Mouse (Mus musculus) MEL-GATA-1-ER (cell line): ENCODE data around the gene Oas1a.
A peak's percentile ranks its signal among the peaks of the same experiment; 100 is the strongest.
"Not testable (repeated sequence)": the region's sequence is repeated elsewhere in the genome, so short reads cannot be mapped to it uniquely, and the experiment has no call there.

Experiments
- DNase-seq: peaks from one replicate; pipeline ENCODE4 v3.0.0-alpha.2; 2012; ENCODE audit warnings: low read depth; ENCODE audit errors: extremely low read depth

Oas1a gene

GRCm38 (mm10) chr5:120893866-120894265, 13.5 kb downstream of the Oas1a start:
- DNase-seq, result not testable (repeated sequence)

- no peak for DNase-seq
These were observed 15.1 kb downstream of the Oas1a start for GRCm38 (mm10) chr5:120892243-120892660.

- not testable (repeated sequence) for DNase-seq
These were observed 15.6 kb downstream of the Oas1a start for GRCm38 (mm10) chr5:120891566-120892242.

GRCm38 (mm10) chr5:120890991-120891390, 16.3 kb downstream of the Oas1a start:
- no peak for DNase-seq

GRCm38 (mm10) chr5:120890026-120890425, 17.3 kb downstream of the Oas1a start:
- DNase-seq, result no peak

- not testable (repeated sequence) for DNase-seq
These were observed 19.0 kb downstream of the Oas1a start for GRCm38 (mm10) chr5:120888294-120888815.

GRCm38 (mm10) chr5:120887831-120888230, 19.5 kb downstream of the Oas1a start:
- DNase-seq, result no peak

- not testable (repeated sequence) for DNase-seq
These were observed 19.9 kb downstream of the Oas1a start, which contains the start of gene Oas1g for GRCm38 (mm10) chr5:120887413-120887812. TSS of gene Oas1g (minus strand) at chr5:120887613.

- DNase-seq, result not testable (repeated sequence)
These were observed 25.6 kb downstream of the Oas1a start for GRCm38 (mm10) chr5:120881681-120882080.

GRCm38 (mm10) chr5:120878803-120879202, 28.5 kb downstream of the Oas1a start:
- not testable (repeated sequence) for DNase-seq

GRCm38 (mm10) chr5:120877407-120877806, 29.9 kb downstream of the Oas1a start:
- not testable (repeated sequence) for DNase-seq

- DNase-seq, result not testable (repeated sequence)
These were observed 30.5 kb downstream of the Oas1a start for GRCm38 (mm10) chr5:120876839-120877238.

GRCm38 (mm10) chr5:120871469-120871868, 35.9 kb downstream of the Oas1a start:
- no peak for DNase-seq

GRCm38 (mm10) chr5:120870782-120871181, 36.5 kb downstream of the Oas1a start:
- no peak for DNase-seq

GRCm38 (mm10) chr5:120870081-120870480, 37.2 kb downstream of the Oas1a start:
- no peak for DNase-seq

- DNase-seq, result no peak
These were observed 37.8 kb downstream of the Oas1a start for GRCm38 (mm10) chr5:120869436-120870015.

GRCm38 (mm10) chr5:120865336-120865860, 41.9 kb downstream of the Oas1a start:
- DNase-seq, result peak; percentile 33

GRCm38 (mm10) chr5:120861121-120861520, 46.2 kb downstream of the Oas1a start, which contains the start of gene Oas1h:
TSS of gene Oas1h (plus strand) at chr5:120861421.
- no peak for DNase-seq

GRCm38 (mm10) chr5:120859241-120859640, 48.1 kb downstream of the Oas1a start:
- DNase-seq, result no peak

GRCm38 (mm10) chr5:120849601-120850136, 57.7 kb downstream of the Oas1a start:
- DNase-seq, result peak; percentile 26

- DNase-seq, result no peak
These were observed 60.3 kb downstream of the Oas1a start, which contains the start of gene Oas1f for GRCm38 (mm10) chr5:120847067-120847466. TSS of gene Oas1f (plus strand) at chr5:120847367.
